Mouse (Mus musculus) cerebellum, postnatal 4 days (tissue): ENCODE measurements around the gene Acadl.

Experiments
- DNase-seq, 2 experiments: peaks; one replicate each; pipeline ENCODE4 v3.0.0; 2022; ENCODE audit warnings: low spot score in 2 of 2, mixed read lengths in 1 of 2

The Acadl gene

DNA sequence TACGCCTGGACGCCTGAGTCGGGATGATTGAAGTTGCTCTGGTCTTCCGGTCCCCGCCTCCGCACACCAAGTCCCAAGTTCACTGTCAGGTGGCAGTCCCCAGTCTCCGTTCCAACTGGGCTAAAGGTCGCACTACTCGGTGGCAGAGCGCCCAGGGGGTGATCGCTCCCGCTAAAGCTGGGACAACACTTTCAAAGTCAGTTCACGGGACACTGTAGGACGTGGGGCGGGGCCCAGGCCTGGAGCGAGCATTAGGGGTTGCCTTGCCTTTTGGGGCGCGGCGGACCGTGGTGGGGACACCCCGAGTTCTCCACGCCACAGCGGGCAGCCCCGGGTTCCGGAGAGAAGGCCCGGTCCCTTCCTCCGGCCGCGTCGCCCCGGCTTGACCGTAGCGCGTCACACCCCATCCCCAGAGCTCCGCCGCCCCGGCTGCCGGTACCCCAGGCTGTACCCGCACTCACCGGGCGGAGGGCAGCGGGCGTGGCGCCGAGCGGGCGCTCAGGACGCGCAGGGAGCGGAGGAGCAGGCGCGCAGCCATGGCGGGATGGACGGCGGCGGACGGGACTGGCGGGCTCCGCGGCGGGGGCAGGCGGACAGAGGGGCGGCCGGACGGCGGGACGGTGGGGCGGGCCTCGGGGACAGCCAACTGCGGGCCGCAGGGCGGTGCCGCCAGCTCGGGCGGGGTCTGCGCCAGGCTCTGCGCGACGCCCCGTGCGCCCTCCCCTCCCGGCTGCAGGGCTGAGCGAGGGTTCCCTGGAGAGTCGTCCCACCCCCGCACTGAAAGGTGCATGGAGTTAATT, at the start of gene Acadl:
Gene Acadl, minus strand, starts transcription at position 566 of the 800 bp plus-strand sequence.
- DNase-seq, result peak; percentile 51 to 74

DNA sequence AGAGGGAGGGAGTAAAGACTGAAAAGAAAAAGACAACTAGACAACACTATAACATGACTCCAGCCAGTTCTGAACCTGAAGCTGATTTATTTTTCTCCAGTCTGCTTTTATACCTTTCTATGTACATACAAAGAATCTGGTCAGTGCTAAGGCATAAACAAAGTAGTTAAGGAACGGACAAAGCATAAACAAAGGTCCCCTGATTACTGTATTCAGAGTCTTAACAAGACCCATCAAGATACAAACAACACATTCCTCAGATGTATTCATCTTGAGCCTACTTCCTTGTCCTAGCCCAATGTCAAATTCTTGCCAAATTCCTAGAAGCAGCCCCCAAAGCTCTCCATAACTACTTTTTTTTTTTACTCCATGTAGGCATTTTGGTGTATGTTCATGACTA, 49.2 kb upstream of the Acadl start:
- DNase-seq, result no peak

DNA sequence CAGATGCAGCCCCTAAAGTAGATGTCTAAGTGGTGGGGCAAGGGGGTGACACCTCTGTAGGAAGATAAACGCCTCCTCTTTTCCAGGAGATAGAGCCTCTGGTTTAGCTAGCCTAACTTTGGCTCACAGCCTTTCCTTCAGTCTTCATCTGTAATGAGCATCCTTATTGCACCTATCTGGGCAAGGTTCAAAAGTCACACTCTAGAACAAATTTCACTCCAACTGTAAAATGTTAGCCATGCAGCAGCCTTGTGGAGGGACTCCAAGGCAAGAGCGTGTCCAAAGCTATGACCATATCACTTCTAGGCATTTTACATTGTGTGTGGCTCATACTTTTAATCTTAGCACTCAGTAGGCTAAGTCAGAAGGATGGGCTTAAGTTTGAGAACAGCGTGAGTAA, 39.5 kb upstream of the Acadl start:
- no peak for DNase-seq

DNA sequence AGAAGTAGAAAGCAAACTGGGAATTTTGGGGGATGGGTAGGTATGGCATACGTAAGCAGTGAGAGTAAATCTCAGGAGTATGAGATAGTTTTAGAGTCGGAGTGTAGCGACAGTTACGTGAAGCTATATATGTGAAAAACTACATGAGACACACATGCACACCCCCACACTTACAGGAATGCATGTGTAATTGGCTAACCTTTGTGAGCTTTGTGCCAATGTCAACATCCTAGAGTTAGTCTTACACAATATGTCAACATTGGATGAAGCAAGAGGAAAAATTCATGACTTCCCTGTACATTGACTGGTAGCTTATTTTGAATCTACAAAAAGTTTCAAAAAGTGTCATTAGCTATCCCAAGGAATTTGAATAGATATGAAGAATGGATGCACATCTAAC, 37.9 kb upstream of the Acadl start:
- no peak for DNase-seq

DNA sequence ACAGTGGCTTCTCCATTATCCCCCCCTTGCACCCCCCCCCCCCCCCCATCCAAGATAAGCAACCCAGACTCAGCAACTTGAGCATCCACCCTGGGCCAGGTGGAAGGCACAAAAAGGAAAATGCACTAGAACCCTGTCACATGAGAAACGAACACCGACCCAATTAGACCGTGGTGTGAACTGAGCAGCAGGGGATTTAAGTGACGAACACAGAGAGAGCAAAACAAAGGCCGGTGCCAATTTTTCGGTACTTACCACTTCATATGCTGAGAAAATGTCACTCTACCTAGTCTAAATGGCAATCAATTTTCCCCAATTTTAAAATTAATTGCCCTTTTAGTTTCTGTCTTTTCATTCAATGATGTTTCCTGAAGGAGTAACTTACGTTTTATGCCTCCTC, 35.2 kb upstream of the Acadl start:
- no peak for DNase-seq

DNA sequence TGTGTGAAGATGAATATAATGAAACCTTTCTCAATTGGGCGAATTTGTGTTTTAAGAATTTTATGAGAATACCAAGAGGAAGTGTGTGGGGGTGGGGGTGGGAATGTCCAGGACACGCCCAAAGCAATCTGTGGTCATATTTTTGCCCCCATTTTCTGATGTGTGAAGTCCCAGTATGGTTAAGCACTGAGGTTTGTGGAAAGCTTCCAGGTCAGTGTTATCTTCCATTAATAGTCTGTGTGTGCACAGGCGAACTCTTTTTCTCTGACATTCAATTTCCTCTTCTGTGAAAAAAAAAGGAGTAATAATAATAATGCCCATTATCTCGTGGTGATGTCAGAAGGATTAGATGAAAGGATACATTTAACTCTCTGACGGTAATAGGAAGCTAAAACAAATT, 33.5 kb upstream of the Acadl start:
- DNase-seq, result no peak

DNA sequence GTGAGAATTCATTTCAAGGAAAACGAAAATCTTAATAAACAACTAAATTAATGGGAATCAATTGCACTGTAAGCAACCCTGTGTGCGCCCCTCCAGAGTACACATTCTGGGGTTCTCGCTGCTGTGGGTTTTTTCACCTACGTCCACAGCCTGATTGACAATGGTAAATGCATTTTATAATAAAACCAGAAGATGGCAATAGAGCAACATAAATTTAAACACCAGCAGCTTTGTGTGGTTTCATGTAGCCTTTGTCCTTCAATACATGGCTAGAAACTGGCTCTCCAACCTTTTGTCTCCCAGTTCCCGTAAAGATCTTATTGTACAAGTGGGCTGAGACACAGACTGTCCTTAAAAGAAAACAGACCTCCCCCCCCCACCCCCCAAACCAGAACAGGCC, 33.0 kb upstream of the Acadl start:
- peak in 1 of 2 experiments; percentile 8 for DNase-seq

DNA sequence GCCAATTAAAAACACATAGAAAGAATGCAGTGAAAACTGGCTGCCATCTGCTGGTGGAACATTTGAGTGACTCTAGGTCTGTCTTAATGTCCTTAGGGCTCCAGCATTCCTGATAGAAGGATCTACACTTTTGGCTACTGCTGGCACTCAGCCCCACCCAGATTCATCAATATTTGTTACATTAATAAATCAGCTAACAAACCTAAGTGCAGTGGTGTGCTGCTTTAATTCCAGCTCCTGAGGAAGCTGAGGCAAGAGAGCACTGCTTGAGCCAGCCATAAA, 32.7 kb upstream of the Acadl start:
- DNase-seq, result peak; percentile 22 to 35

DNA sequence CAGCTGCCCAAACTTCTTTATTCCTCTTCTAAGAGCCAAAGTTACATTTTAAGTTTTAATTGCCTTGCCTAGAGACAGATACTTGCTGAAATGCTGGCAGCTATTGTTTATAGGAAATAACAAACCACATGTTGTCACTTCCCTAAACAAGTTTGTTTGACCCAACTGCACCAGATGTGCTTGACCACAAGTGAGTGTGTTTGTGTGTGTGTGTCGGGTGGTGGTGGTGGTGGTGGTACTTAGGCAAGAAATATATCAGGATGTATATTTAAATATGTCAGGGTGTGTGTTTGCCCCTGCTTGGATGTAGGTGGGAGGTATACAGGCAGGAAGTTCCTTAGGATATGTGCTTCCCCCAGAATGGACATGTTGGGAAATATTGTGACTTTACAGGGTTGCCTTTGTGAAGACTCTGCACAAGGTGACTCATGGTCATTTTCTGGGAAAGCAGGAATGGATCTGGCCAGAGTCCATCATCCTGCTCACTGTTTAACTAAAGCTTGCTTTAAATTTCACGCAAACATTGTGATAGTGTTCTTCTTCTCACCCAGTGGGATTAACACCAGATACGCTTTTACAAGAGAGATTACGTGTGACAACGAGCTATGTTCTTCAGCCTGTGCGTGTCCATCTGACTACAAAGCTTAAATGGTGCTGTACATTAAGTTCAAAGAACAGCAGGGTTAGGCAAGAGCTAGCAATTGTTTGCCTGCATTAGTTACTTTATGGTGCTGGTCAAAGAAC, 32.2 kb upstream of the Acadl start:
- no peak for DNase-seq

DNA sequence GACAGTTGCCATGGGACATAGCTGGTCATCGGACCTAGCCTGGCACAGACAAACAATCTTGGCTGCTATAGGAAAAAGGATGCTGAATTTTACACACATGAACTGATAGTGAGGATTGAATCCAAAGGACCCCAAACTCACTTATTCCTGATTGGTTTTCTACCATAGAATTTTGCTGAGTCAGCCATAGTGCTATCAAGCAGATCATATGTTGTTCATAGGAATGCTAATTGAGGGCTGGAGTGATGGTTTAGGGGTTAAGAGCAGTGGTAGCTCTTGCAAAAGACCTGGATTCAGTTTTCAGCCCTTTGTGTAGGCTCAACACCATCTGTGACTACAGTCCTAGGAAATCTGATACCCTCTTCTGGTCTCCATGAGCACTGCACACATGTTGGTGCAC, 24.1 kb upstream of the Acadl start:
- DNase-seq, result no peak

DNA sequence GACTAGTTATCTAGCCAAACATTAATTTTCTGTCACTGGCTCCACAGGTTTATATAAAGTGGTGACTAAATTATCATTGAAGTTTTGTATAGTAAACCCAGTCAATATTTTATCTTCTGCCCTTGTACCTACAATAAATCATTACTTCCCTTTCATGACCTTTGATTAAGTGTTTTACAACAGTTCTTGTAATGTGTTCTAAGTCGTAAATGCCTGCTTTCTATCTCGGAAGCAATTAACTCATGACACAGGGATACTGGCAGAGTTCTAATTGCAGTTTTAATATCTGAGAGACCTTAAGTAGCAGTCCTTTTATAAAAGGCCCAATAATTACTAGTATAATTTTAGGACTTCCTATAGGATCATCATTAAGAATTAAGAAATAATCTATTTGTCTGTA, 17.1 kb upstream of the Acadl start:
- DNase-seq, result no peak

DNA sequence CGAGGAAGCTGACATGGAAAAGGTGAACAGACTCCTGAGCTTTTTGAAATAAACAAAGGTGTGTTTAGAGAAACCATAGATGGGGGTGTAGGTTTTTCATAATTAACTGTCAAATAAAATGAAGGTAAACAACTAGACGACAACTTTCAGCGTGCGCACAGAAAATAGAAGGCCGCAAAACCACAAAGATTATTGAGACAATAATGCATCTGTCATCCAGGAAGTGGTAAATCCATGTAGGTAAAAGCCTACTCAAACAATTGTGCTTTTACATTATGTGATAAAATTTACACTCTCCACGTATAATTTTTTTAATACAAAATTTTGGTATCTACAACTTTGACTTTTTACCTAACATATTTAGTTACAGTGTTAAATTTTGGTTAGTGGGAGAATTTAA, 11.7 kb upstream of the Acadl start:
- no peak for DNase-seq

DNA sequence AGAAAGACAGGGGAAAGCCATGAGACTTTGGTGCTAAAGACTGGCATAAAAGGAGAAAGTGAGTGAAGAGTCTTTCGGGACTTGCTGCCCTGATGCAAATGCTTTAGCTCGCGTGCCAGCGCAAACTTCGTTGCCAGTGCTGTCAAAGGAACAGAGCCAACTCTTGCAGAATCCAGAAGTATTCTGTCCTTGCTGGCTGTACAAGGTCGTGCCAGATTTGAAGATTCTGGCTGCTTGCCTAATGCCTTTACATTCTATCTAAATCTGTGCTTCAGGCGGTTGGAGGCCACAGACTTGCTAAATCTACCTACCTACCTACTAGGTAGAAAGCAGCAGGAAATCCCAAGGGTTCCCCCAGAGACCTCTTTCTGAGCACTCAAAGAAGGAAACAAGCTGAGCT, 8.5 kb upstream of the Acadl start:
- DNase-seq, result peak in 1 of 2 experiments; percentile 24

DNA sequence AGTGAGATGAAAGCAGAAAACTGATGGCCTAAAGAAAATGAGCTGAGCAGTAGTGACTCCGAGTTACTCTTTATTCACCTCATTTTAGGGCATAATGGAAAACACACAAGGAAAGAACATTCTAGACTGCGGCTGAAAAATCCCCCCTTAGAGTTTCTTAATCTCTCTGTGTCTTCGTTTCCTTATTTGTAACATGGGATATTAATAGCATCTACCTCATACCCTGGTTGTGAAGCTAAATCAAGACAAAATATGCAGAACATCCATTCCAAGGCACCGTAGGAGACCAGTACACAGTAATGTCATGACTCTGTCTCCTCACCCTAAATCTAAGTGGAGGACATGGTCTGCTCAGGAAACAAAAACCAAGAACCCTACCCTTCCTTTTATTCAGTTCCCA, 2.6 kb upstream of the Acadl start:
- no peak for DNase-seq

DNA sequence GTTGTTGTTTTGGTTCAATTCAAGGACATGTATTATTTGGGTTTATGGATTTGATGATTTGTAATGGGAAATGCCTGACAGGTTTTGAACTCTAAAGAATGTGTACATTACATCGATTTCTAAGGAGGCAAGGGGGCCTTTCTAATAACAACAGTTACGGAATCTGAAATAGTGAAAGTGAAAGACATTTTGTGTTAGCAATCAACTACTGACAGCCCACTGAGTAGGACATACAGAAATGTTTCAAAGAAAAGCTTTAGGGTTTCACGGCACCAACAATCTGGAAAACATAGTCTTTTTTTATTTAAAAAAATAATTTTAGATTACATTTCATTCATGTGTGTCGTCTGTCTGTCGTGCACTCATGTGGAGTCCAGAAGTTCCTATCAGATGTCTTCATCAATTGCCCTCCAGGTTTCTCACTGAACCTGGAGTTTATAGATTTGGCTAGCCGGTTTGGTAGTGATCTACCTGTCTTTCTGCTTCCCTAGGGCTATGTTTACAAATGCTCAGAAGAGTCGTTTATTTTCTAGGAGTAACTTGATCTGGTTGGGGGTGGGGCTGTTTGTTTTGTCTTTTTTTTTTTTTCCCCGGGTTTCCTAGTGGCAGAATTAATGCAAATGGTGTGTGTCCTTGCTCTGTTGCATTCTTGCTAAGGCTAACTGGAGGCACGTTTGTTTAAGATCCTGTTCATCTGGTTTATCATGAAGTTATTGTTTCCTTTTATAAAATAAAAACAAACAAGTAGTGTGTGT, 841 bp upstream of the Acadl start:
- DNase-seq, result no peak

DNA sequence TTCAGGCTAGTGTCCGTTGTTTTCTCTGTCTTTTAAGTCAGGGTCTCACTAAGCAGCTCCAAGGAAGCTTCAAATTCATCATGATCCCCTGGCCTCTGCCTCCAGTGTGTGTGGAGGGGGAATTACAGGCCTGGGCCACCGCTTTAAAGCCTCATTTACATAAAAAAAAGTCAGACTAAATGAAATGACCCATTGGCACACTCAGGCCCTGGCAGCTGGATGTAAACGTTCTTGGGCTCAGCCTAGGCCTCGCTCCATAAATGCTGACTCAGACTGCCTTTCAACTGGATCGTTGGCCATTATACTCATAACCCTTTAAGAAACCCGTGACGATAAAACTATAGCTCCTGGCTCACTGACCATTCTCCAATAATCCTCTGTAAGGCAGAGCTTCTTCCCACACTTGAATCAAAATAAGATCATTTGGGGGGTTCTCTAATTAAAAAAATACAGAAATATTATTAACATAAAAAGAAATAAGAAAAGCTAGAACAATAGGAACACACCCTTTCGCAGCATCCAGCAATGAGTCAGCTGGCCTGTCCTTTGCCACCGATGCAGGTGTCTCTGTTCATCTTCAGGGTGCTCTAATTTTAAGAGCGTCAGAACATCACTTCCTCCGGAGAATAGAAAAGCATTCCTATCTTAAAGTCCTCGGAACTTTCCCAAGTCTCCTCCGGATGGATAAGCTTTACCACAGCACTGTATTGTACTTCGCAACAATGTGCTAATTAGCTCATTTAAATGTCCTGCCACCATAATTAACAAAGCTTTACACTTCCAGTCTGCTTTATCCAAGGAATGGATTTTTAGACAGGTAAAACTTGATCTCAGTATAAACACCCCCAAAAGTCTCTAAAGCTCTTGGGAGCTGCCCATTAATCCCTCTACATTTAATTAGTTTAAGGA, 1.1 kb downstream of the Acadl start:
- DNase-seq, result no peak

DNA sequence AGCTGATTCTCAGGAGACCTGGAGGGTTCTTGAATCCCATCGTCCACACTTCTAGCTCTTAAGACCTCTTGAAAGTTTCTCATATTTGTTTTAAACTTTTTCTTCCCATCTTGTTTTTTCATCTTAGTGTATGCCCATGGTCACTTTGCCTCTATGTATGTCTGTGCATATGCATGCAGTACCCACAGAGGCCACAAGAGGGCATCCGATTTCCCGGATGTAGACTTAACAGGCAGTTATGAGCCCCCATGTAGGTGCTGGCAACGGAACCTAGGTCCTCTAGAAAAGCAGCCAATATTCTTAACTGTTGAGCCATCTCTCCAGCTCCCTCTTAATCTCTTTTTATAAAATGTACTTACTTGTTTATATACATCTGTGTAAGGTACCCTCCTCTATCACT, 15.6 kb downstream of the Acadl start:
- peak in 1 of 2 experiments; percentile 12 for DNase-seq

DNA sequence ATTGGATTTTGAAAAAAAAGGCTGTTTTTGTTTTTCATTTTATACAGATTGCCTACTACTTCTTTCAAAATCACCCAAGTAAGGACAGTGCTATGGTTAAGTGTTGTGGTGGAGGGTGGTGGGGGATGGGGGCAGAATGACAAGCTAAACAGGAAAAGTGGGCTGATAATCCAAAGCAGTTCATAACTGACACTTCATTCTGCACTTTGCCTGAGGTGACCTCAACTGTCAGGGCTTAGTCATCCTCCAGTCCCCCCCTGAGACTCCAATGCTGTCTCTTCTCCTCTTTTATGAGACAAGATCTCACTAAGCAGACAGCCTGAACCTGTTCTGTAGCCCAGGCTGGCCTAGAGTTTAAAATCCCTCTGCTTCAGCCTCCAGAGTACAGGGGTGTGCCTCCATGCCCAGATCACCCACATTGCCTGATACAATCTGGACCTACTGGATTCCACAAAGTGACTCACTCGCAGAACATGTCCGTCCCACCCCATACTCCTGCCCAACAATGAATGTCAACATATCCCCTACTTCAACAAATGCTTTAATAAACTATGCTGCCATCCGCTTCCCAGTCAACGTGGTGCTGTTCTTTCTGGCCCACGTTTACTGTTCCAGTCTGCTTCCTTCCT, 17.3 kb downstream of the Acadl start:
- DNase-seq, result no peak

DNA sequence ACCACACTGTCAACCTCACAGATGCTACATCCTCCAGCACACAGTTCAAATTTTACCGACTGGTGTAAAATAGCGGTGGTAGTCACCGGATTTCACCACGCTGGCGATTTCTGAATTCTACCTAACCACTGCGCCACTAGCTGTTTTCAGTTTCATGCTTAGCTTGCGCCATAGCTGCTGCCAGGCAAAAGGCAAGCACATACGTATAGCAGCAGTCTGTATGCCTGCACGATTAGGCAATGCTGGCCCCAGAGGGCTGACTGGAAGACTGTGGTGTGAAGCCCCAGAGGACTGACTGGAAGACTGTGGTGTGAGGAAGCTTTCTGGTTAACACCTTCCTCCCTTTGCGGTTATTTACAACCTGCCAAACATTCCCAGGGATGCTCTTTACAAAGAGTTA, 21.1 kb downstream of the Acadl start:
- no peak for DNase-seq

DNA sequence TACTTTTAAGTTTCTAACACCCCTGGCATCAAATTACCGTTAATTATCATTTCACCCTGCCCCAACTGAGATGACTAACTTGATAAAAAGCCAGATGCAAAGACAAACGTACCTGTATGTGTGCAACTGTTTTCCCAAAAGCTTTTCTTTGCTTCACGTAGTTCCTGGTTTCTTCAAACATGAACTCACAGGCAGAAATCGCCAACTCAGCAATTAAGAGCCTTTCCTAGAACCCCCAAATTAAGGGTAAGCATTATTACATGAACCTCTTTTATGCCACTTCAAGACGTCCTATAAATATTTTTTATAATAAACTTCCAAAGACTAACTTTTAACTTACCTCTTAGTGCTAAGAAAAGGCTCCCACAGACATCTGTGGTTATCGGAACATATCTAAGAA, 21.6 kb downstream of the Acadl start:
- no peak for DNase-seq

DNA sequence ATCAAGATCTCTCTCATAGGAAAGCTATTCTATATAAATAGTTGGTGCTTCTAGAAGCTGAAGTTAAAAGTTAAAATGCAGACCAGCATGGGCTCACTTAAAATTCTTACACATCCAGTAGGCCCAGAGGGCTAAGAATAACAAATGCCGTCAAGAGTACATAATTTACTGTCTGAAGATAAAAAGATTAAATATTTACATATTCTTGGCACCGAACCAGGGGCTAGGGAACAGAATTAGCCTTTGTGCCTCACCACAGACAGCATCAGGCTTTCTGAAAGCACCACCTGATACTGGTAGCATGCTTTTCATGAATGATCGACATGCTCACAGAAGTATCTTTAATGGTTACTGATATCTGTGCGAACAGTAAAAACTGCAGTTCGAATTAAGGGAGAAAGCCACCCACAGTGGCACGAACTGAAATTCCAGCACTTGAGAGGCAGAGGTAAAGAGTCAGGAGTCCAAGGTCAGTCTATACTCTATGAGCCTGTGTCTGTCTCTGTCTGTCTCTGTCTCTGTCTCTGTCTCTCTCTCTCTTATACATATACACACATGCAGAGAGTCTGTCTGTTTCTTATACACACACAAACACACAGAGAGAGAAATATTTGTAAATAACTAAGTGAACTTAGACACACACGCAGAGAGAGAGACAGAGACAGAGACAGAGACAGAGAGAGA, 23.2 kb downstream of the Acadl start:
- DNase-seq, result no peak
